Mouse (Mus musculus) kidney, adult 2 months (tissue): ENCODE results near the gene Adgrd1.

Source experiments
- CTCF ChIP-seq: fragments of 200-500 bp; conservative IDR thresholded peaks from 2 replicates; pipeline ENCODE4 v1.5.1; 2011; ENCODE audit warnings: low read depth, mild to moderate bottlenecking, control low read depth, low read length, moderate library complexity, mixed read lengths; ENCODE audit not compliant: insufficient read depth, insufficient read length
- POLR2A ChIP-seq: fragments of 200-500 bp; IDR thresholded peaks from one replicate; pipeline ENCODE4 v1.6.1; 2011; ENCODE audit warnings: low read depth, low read length, control low read depth

- no peak for TF ChIP-seq CTCF
- no peak for TF ChIP-seq POLR2A
These were observed at the start of gene Adgrd1 for GRCm38 (mm10) chr5:129096511-129096910.
